Mouse (Mus musculus) neural tube, embryonic 13.5 days (tissue): Measurements from ENCODE around the gene Gm5128. TPM values are rescaled to one million over a fixed set of nuclear protein-coding genes. Genes with fewer than 3 reads are reported as not detected.
"Not testable (repeated sequence)": the region's sequence is repeated elsewhere in the genome, so short reads cannot be mapped to it uniquely, and the experiment has no call there.

Source experiments
- ATAC-seq: fragments of 200-750 bp; cut with Nextera tagmentation; 2 replicates; pipeline ENCODE4 v1.8.0; 2017; ENCODE audit warnings: low read depth, mild to moderate bottlenecking, moderate TSS enrichment, moderate library complexity
- H3K27ac ChIP-seq: fragments of 300-500 bp; sonication (generic); replicated peaks from 2 replicates; pipeline ENCODE4 v1.5.1; 2015; ENCODE audit warnings: moderate library complexity, mild to moderate bottlenecking, inconsistent platforms
- H3K27me3 ChIP-seq: fragments of 300-500 bp; sonication (generic); 2 replicates; pipeline ENCODE4 v1.6.1; 2015; ENCODE audit warnings: mild to moderate bottlenecking, inconsistent platforms
- H3K36me3 ChIP-seq: fragments of 300-500 bp; sonication (generic); 2 replicates; pipeline ENCODE4 v1.6.1; 2015; ENCODE audit warnings: mild to moderate bottlenecking, inconsistent platforms
- H3K4me1 ChIP-seq: fragments of 300-500 bp; sonication (generic); replicated peaks from 2 replicates; pipeline ENCODE4 v1.6.1; 2015; ENCODE audit warnings: inconsistent platforms
- H3K4me2 ChIP-seq: fragments of 300-500 bp; sonication (generic); 2 replicates; pipeline ENCODE4 v1.6.1; 2015; ENCODE audit warnings: inconsistent platforms, mild to moderate bottlenecking, moderate library complexity
- H3K4me3 ChIP-seq: fragments of 300-500 bp; sonication (generic); 2 replicates; pipeline ENCODE4 v1.5.1; 2015; ENCODE audit warnings: mild to moderate bottlenecking, inconsistent platforms
- H3K9ac ChIP-seq: fragments of 300-500 bp; sonication (generic); 2 replicates; pipeline ENCODE4 v1.6.1; 2015; ENCODE audit warnings: moderate library complexity, mild to moderate bottlenecking, inconsistent platforms
- H3K9me3 ChIP-seq: fragments of 300-500 bp; sonication (generic); 2 replicates; pipeline ENCODE4 v1.6.1; 2016; ENCODE audit warnings: inconsistent platforms
- WGBS: fragments of 180-500 bp; shearing (Covaris S2); methylation state at CpG from one replicate; pipeline ENCODE4 v1.1.7; 2015; 5-methylcytosine and 5-hydroxymethylcytosine counted together
- polyA plus RNA-seq: library from polyadenylated mRNA; unstranded; fragments of >200 nt; fragmentation: Nextera tagmentation; extraction: Ambion mirVana; gene quantifications from 2 replicates; pipeline ENCODE4 v1.2.1, GENCODE M21; 2015

Gene Gm5128
- not detected in 2 replicates for polyA plus RNA-seq

DNA sequence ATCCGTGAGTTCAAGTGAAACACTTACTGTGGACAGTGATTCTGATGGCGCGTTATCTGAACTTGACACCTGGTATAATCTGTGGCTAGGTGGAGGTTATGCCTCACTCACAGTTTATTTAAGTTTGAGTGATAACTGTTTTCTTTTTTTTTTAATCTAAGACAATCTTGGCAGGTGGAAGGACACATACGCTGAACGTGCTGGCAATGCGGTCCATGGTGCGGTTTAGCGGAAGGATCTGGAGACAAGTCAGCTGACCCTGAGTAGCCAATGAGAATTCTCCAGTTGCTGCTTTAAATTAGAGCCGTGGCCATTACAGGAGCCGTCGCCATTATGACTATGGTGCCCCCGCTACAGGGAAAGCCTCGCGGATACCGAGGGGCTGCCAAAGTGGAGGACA is at the start of gene Gm5128:
Gene Gm5128 (plus strand): TSS at position 301 of the 400 bp plus-strand sequence.
- H3K27me3 ChIP-seq, ATAC-seq, H3K4me3 ChIP-seq, H3K4me1 ChIP-seq, H3K4me2 ChIP-seq, H3K27ac ChIP-seq, H3K9ac ChIP-seq, H3K9me3 ChIP-seq, H3K36me3 ChIP-seq: not testable (repeated sequence)
- WGBS, result no CpG with 5 or more reads among the region's 15 CpGs

DNA sequence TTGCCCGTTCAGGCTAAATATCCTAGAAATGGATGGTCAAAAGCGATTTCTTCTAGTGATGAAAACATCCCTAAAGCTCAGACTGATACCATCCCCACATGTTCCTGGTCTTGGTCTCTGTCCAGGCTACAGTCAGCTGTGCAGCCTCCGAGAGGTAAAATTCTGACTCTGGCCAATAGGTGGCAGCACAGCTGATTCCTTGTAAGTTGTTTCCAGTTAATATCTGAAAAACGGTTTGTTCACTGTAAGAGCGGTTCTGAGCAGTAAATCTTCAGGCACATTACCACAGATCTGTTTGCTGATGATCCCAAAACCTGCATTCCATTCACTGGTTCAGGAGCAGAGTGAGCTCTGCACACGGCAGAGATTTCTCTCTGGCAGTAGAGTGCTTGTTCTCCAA is 12.4 kb upstream of the Gm5128 start:
- H3K4me3 ChIP-seq, H3K27ac ChIP-seq, H3K9me3 ChIP-seq, H3K4me1 ChIP-seq, H3K9ac ChIP-seq, H3K27me3 ChIP-seq, H3K4me2 ChIP-seq, H3K36me3 ChIP-seq, ATAC-seq: not testable (repeated sequence)
- WGBS, result 33% methylated on average over 3 of the region's 6 CpGs

DNA sequence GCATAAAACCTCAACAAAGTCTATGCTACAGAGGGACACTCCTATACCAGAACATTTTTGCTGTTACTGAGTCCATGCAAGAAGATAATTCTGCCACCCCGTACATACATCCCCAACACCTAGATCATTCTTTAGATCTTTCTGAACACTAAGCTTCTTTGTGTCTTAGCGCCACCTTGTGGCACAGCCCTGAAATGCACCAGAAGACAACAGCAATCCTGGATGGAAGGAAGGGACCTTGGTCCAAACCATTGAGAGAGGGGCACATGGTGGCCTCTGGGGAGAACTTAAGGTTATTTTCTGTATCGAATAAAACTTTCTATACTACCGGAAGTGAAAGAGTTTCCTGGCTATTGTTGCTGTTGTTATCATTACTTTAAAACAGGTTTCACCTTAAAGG is 11.1 kb upstream of the Gm5128 start:
- WGBS, result no CpG with 5 or more reads among the region's 4 CpGs

DNA sequence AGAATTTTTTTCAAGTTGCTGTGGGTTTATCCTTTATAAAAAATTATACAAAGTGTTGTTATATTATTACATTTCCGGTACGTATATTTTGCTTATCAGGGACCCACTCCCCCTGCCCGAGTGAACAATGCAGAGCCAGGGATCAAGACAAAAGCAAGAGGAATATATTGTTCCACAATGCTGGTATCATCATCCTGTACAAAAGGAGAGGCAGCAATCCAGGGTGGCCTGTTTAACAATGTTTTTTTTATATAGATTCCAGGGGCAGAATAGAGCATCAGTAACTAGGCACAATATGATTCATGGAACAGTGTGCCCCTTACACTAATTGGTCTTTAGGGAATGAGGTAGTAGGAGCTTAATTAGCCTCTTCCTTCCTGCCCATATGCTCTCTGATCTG is 30.5 kb downstream of the Gm5128 start:
- not testable (repeated sequence) for H3K9me3 ChIP-seq, H3K4me3 ChIP-seq, H3K27ac ChIP-seq, H3K4me2 ChIP-seq, H3K4me1 ChIP-seq, H3K36me3 ChIP-seq, H3K27me3 ChIP-seq, H3K9ac ChIP-seq, ATAC-seq
- no CpG with 5 or more reads among the region's 3 CpGs for WGBS

More for the DNA sequence above, 11.1 kb upstream of the Gm5128 start:
- H3K36me3 ChIP-seq, H3K27me3 ChIP-seq, H3K27ac ChIP-seq, H3K4me2 ChIP-seq, H3K4me3 ChIP-seq, H3K4me1 ChIP-seq, ATAC-seq, H3K9ac ChIP-seq, H3K9me3 ChIP-seq: not testable (repeated sequence)

DNA sequence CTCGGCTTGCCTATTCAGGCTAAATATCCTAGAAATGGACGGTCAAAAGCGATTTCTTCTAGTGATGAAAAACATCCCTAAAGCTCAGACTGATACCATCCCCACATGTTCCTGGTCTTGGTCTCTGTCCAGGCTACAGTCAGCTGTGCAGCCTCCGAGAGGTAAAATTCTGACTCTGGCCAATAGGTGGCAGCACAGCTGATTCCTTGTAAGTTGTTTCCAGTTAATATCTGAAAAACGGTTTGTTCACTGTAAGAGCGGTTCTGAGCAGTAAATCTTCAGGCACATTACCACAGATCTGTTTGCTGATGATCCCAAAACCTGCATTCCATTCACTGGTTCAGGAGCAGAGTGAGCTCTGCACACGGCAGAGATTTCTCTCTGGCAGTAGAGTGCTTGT is 48.1 kb downstream of the Gm5128 start:
- not testable (repeated sequence) for H3K27me3 ChIP-seq, H3K4me3 ChIP-seq, ATAC-seq, H3K4me1 ChIP-seq, H3K36me3 ChIP-seq, H3K9ac ChIP-seq, H3K27ac ChIP-seq, H3K4me2 ChIP-seq, H3K9me3 ChIP-seq
- WGBS, result 36% methylated on average over 4 of the region's 7 CpGs

DNA sequence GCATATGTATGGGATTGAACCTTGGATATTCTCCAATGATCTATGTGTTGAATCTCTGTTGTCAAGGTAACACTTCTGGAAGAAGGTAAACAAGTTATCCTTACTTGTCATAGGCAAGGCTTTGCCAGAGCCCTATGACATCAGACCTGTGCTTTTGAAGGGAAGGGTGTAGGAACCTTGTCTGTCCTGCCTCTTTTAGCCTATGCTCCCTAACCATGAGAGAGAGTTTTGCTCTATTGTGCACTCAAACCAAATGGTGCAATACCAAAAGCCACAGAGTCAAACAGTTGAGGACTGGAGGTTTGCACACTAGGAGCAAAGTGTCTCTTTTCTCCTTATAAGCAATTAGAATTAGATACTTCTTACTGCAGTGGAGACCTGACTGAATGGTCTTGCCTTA is 48.7 kb downstream of the Gm5128 start:
- H3K4me1 ChIP-seq, H3K27ac ChIP-seq, H3K27me3 ChIP-seq, ATAC-seq, H3K9me3 ChIP-seq, H3K4me2 ChIP-seq, H3K4me3 ChIP-seq, H3K36me3 ChIP-seq, H3K9ac ChIP-seq: not testable (repeated sequence)

DNA sequence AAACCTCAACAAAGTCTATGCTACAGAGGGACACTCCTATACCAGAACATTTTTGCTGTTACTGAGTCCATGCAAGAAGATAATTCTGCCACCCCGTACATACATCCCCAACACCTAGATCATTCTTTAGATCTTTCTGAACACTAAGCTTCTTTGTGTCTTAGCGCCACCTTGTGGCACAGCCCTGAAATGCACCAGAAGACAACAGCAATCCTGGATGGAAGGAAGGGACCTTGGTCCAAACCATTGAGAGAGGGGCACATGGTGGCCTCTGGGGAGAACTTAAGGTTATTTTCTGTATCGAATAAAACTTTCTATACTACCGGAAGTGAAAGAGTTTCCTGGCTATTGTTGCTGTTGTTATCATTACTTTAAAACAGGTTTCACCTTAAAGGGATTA is 49.4 kb downstream of the Gm5128 start:
- not testable (repeated sequence) for H3K9me3 ChIP-seq, H3K4me1 ChIP-seq, H3K4me2 ChIP-seq, ATAC-seq, H3K9ac ChIP-seq, H3K4me3 ChIP-seq, H3K36me3 ChIP-seq, H3K27ac ChIP-seq, H3K27me3 ChIP-seq
- WGBS, result no CpG with 5 or more reads among the region's 4 CpGs

Other genes starting within 250 kb of the Gm5128 start
- not detected in 2 replicates for gene Gm15023, start 195.7 kb upstream of the Gm5128 start, polyA plus RNA-seq
- 24.5 and 29.8 TPM in 2 replicates for gene Tceal6, start 162.6 kb upstream of the Gm5128 start, polyA plus RNA-seq
- gene Pramel3, start 71.0 kb upstream of the Gm5128 start, polyA plus RNA-seq, result not detected in 2 replicates
- gene Gm7903, start 60.6 kb downstream of the Gm5128 start, polyA plus RNA-seq, result not detected in 2 replicates
- not detected in 2 replicates for gene AV320801, start 121.3 kb downstream of the Gm5128 start, polyA plus RNA-seq
- not detected in 2 replicates for gene Nxf7, start 225.5 kb downstream of the Gm5128 start, polyA plus RNA-seq